Mouse (Mus musculus) embryonic fibroblast, embryonic 13.5 days (primary cell): ENCODE results near the gene Dnttip2.

Source experiments
- CTCF ChIP-seq: IDR thresholded peaks from 2 replicates; pipeline ENCODE4 v1.5.1; 2011; ENCODE audit warnings: mild to moderate bottlenecking, control low read depth, low read length, moderate library complexity, borderline replicate concordance; ENCODE audit not compliant: insufficient read depth
- POLR2A ChIP-seq: IDR thresholded peaks from 2 replicates; pipeline ENCODE4 v1.6.1; 2011; ENCODE audit warnings: low read depth, mild to moderate bottlenecking, control low read depth, low read length, moderate library complexity

DNA sequence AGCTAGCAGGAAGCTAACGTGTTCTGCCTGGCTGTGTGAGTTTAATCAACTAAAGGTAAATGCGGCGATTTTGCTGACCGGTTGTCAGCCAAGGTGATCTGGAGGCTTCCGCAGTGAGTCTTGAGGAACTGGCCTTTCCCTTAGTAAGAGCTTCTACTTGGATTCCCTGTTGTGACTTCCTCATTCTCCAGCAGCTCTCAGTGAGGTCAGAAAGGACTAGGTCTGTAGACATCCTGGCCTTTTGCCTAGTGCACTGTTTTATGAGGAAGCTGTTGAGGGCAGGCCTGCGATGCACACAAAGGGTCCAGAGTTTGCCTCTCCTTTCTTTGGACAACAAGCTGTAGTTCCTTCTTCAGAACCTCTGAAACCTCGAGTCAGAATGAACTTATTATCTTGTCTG lies 16.5 kb downstream of the Dnttip2 start:
- TF ChIP-seq CTCF (no peak), POLR2A (no peak)
